Mouse (Mus musculus) adrenal gland, adult 18-20 months (tissue): ENCODE results near the gene Parp12. TPM values are rescaled to one million over a fixed set of nuclear protein-coding genes. Genes with fewer than 3 reads are reported as not detected.
A peak's percentile ranks its signal among the peaks of the same experiment; 100 is the strongest.

Source experiments
- DNase-seq, 2 experiments: peaks; one replicate each; pipeline ENCODE4 v3.0.0; 2021 to 2022; ENCODE audit warnings: low spot score in 2 of 2
- long read RNA-seq, 2 experiments: library from polyadenylated mRNA; stranded (forward); transcript quantifications; one replicate each; pipeline ENCODE4 v2.0.0; 2021
- total RNA-seq, 2 experiments: library from RNA; stranded (reverse); gene quantifications; 1 replicate in 1 of 2; 2 replicates in 1 of 2; pipeline ENCODE4 v1.2.3; 2021

The Parp12 gene
- 10 to 100 TPM; 14.4 to 16.1 TPM for total RNA-seq
- long read RNA-seq, experiment 1, transcript Parp12-201 (12 exons, 3,231 nt): major isoform, 12 of 15 reads
- long read RNA-seq, experiment 1, partial matches to known transcripts: 2 of 15 reads
- long read RNA-seq, experiment 1, other reads (novel, unspliced or antisense): 1 of 15 reads
- long read RNA-seq, experiment 2, transcript Parp12-201 (12 exons, 3,231 nt): major isoform, 33 of 36 reads
- long read RNA-seq, experiment 2, partial matches to known transcripts: 2 of 36 reads
- long read RNA-seq, experiment 2, other reads (novel, unspliced or antisense): 1 of 36 reads

DNA sequence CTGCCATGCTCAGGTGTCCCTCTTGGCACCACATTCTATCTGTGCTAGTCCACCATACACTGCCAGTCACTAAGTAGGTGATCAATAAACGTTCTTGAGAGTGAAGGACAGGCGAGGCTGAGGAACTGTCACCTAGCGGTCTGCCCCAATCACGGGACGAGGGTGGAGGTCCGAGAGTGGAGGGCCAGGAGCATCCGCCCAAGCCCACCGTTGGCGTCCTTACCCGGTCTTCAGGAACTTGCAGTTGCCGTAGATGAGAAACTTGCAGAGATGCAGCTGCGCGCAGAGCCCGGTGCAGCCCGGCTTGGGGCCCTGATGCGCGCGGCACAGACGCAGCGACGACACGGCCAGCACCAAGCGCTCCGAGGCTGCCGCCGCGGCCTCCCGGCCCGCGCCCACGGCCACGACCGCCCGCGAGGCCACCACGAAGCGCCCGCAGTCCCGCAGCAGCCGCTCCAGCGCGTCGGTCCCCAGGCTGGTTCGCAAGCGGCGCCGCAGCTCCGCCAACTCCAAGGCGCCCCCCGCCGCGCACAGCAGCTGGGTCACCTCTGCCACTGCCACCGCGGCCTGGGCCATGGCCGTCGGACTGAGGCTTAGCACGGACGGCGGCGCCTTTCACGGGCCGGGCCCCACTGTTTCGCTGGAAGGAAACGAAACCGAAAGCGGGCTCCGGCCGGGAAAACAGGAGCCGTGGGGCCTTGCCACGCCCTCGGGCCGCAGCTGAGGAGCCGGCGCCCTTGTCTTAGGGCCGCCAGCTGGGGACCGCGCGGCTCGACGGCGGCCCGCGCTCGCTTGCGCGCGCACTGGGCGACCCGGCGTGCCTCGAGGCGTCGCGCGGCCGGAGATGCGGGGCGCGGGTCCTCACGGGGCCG, at the start of gene Parp12:
Gene Parp12, minus strand, starts transcription at position 766 of the 872 bp plus-strand sequence.
- DNase-seq: peak; percentile 77 to 78

DNA sequence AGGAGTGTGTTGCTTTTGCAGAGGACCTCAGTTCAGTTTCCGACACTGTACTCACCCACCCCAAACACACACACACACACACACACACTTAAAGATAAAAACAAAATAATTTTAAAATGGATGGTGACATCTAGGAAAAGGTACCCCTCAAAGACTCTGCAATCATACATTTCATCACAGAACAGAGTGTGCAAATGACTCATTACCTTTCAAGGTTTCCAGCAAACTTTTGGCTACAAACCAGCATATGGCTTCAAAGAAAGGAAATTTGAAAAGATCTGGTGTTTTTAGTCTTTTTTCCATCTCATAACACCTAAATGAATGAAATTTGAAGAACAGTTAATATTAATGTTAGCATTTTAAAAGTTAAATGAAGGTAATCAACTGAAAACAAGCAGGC, 46.7 kb upstream of the Parp12 start:
- DNase-seq: no peak

DNA sequence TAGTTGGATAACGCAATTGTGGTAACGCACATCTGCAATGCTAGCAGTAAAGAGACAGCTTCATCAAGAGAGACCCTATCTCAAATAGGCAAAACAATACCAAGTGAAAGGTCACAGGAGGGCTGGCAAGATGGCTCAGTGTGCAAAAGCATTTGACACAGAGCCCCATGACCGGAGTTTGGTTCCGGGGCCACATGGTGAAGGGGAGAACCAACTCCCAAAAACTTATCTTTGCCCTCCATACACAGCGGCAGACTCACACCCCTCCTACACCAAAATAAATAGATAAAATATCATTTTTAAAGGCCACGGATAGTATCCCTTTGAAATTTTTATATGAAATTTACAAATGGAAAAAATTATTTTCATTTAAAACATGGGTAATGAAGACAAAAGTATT, 43.8 kb upstream of the Parp12 start:
- no peak for DNase-seq

DNA sequence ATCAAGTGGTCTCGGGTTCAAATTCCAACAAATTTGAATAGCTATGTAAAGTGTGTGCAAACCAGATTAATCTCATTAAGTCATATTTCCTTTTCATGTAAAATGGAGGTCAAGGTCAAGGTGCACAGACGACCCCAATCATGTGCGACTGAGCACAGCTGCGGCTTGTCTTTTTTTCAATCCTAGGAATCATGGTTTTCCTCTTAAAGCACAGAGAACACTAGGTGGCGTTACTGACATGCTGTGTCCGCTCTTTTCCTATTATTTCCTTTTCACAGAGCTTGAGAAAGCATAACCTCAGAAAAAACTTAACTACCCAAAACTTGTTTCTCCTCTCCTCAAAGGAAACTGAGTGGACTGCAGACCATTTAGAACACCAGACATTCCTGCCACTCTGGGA, 27.9 kb upstream of the Parp12 start:
- DNase-seq: no peak

DNA sequence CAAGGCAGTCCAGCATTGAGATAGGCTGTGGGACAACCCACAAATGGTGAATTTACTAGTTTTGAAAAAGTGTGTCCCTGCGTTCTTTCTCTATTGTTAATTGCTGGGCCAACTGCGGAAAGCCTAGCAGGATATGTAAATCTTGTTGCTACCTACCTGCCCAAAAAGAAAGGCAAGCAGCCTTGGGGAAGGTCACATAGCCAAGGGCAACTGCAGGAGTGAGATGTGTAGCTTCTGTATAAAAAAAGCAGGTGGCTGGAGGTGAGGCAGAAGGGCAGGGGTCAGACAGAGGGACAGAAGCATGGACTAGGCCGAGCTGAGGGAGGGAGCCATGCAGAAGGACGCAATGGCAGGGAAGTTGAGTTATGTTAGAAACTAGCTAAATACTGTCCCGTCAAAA, 14.4 kb upstream of the Parp12 start:
- no peak for DNase-seq

DNA sequence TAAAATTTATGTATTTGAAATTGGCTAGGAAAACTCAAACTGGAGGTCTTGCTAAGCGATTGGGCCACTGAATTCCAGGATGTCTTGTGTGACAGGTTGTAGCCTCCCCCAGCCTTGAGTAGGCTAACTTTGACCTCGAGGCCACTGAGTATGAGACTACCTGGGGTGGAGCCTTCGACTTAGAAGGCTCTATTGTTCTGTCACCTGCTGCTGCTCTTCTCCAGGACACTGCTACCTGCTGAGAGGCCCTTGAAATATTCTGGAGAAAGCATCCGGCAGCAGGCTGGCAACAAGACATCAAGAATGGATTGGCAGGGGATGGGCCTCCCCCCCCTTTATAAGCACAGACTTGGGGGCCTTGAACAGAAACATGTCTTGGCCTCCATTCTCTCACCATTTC, 13.3 kb upstream of the Parp12 start:
- no peak for DNase-seq

DNA sequence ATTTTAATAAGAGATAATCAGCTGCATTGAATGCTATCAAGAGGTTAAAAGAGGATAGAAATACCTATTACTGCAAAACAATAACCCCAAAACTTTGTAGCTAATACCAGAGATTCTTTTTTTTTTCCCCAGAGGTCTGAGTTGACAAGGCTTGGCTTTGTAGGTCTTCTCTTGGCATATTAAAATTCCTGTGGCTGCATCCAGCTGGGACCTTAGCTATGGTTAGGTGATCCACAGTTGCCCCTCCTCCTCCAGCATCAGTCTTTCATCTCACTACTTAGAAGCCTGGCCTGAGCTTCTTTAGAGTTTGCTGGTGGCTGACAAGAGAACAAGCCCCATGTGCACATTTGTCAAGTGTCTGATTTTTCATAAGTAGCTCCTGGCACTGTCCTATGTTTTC, 6.6 kb upstream of the Parp12 start:
- no peak for DNase-seq

DNA sequence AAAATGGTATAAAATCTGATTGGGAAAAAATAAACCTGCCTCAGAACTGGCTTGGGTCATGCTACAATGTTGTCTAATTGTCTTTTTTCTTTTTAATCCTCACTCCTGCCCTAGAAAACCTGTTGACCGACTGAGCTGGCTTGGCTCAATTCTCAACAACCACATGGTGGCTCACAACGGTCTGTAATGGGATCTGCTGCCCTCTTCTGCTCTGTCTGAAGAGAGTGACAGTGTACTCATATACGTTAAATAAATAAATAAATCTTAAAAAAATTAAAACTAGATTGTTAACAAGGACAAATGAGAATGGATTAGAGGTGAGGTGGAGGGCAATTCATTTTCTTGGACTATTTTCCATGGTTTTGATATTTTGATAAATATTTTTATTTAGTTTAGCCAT, 2.5 kb upstream of the Parp12 start:
- no peak for DNase-seq

DNA sequence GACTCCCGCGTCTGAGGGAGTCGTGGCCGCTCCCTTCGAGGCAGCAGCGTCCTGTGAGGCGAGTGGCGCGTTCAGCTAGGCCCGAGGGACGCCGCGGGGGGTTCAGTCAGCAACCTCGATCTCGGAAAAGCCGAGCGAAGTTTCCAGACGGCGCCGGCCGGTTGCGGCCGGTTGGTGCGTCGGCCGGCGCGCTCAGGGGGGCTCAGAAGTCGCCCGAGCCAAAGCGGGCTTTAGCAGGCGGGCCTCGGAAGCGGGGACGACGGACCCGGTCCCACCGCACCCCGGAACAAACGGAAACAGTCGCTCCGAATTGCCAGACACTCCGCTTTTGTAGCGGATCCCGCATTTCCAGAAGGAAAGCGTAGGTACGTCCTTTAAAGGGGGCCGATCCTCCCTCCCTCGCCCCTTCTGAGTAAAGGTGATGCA, 320 bp upstream of the Parp12 start:
- no peak for DNase-seq

DNA sequence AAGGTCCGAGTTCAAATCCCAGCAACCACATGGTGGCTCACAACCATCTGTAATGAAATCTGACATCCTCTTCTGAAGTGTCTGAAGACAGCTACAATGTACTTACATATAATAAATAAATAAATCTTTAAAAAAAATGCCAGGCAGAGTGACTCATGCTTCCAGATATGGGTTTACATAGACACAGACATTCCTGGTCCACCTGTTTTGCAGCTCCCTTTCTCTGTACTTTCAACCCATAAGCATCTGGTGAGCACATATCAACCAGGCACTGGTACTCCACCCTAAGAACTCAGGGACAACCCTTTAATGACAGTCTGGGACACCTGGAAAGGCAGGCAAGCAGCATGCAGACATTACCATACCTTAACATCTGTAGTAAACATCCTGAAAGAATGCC, 2.7 kb downstream of the Parp12 start:
- no peak for DNase-seq

DNA sequence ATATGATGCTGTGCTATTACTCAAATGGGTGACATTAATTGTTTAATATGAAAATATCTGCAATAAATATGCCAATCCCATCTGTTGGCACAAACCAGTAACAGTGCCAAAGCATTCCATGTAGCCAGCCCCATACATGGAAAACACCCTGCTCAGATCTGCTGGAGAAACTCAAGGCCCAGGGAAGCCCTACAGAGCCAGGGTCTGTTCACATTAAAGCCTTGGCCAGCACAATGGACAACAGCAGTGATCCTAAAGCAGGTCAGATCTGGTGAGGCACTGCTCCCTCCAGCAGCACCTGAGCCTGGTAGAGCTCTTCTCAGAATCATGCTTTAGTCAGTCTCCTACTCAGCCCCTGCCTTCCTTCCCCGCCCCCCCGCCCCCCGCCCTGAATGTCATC, 5.0 kb downstream of the Parp12 start:
- no peak for DNase-seq

DNA sequence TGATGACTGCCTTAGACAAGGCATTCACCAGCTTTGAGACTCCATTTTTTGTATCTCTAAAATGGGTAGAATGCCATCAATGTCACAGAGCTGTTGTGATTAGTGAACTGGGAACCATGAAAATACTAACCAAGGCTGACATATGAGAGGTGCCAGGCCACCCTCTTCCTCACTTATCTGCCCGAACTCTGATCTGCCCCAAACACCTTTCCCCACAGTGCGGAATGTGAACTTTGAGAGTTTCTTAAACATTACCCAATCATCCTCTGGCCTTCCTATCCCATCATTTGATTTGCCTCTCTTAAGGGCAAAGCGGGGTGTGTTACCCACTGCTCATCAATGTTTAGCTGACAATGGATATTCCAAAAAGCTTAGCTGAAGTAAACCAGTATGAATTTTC, 5.4 kb downstream of the Parp12 start:
- DNase-seq: no peak

DNA sequence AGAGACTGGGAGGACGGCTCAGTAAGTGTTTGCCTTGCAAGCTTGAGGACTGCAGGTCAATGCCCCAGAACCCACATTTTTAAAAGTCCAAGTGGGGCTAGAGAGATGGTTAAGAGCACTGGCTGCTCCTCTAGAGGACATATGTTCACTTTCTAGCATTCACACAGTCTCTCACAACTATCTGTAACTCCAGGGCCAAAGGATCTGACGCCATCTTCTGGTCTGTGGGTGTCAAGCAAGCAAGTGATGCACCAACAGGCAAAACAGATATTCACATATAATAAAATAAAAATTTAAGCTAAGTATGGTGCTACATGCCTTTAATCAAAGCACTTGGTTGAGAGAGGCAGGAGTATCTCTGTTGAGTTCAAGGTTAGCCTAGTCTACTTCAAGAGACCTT, 11.3 kb downstream of the Parp12 start:
- DNase-seq: no peak

DNA sequence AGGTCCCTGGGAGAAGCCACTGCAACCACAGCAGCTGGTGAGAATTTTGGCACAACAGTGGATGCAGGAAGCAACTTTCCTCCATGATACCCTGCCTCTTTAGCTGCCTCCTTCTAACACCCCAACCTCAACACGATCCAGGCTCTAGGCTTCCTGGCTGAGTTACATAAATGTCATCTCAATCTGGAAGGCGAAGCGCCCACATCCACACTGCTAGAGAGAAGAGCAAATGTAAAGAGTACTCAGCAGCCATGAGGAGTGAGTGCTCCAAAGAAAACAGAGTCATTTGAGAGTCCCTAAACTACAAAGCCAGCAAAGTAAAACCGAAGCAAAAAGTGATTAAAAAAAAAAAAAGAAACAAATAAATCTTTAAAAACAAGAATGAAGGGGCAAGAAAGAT, 13.5 kb downstream of the Parp12 start:
- DNase-seq: no peak

DNA sequence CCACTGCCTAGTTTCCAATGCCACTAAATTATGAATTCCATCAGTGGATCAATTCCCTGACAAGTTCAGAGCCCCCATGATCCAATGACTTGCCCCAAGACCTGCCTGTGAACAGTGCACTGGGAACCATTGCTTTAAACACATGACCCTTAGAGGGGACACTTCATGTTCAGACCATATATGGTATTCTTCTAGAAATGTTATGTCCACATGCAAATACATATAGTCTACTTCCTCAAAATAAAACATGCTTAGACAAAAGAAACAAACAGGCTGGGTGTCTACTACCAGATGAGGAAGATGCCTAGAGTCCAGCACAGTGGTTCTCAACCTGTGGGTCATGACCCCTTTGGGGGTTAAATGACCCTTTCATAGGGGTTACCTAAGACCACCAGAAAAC, 41.7 kb downstream of the Parp12 start:
- no peak for DNase-seq

DNA sequence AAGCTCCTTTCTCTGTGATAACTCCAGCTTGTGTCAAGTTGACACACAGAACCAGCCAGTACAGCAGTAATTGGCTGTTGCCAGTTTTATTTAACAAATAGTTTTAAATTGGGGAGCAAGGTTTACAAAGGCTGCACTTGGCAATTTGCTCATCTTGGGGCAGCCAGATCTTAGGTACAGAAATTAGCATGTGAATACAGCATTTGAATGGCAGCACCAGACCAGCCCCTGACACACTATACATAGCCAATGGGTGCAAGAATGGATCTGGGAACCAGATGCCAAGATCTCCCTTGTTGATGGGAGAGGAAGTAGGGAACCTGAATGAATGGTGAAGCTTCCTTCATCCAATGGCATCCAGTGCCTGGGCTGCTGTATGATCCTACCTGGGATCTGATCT, 44.0 kb downstream of the Parp12 start:
- DNase-seq: no peak

DNA sequence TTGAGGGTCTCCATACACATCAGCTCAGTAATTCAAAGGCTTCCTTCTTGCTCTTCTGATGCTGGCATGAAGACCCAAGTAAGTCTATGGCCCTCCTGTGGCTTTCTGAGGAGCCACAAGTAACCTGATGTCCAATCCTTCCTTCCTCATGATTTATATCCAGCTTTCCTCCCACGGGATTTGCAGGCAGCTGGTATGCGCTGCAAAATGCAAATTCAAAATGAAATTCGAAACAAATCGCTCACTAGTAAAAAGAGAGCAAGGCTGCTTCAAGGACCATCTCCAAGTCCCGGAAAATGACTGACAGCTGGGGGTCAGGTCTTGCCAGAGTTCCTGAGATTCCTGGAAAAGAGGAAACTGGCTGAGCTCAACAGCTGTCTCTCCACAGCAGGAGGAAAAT, 45.5 kb downstream of the Parp12 start:
- DNase-seq: no peak

DNA sequence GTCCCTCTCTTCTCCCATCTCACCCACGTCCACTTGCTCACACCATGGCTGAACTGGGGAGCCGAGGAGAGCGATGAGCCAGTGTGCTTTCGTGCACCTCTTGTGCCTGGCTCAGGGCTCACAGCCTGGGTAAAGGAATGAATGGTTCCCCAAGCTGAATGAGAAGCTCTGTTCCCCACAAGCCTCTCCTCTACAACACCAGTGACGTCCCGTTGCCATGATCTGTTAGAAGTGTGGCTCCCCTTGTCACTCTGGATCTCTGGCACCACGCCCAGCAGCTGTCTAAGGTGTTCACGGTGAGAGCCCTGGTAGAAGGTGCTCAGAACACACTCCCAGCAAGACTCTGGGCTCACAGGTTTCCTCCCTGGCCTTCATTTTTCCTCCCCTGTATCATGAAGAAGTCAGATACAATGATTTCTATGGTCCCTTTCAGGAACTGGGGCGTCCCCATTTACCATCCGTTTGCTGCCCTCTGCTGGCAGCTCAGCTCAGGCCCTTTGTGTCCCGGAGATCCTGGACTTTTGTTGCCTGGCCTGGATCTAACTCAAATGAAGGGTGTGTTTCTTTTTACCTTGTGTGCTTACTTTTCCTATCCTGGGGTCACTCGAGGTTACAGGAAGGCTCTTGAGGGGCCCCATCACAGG, 51.1 kb downstream of the Parp12 start:
- DNase-seq: peak; percentile 83 to 85

DNA sequence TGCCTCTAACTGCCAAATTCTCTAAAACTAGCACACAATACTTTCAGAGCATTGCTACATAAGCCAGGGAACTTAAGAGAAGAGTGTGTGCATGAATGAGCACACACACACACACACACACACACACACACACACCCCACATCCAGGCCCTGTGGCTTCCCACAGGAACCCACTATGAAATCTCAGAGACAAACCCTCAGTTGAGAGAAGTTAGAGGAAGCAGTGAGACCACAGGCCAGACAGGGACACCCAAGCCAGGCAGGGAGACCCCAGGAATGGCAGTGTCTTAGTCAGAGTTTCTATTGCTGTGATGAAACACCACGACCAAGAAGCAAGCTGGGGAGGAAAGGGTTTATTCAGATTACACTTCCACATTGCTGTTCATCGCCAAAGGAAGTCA, 54.6 kb downstream of the Parp12 start:
- no peak for DNase-seq

DNA sequence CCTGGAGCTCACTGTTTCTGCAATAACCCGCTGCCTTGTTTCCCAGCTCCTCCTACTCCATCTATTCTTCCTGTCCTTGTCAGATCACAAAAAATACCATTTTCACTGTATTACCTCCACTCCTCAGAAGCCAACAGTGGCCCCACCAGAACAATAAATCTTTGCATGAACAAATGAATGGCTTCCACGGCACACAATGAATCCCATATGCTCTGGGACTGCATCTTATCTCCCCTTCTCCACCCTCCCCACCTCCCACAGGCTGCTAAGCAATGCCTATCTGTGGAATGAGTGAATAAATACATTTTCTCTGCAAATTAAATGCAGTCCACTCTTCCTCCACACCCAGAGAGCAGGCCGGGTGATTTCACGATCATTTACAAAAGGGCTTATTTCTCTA, 57.0 kb downstream of the Parp12 start:
- DNase-seq: no peak

DNA sequence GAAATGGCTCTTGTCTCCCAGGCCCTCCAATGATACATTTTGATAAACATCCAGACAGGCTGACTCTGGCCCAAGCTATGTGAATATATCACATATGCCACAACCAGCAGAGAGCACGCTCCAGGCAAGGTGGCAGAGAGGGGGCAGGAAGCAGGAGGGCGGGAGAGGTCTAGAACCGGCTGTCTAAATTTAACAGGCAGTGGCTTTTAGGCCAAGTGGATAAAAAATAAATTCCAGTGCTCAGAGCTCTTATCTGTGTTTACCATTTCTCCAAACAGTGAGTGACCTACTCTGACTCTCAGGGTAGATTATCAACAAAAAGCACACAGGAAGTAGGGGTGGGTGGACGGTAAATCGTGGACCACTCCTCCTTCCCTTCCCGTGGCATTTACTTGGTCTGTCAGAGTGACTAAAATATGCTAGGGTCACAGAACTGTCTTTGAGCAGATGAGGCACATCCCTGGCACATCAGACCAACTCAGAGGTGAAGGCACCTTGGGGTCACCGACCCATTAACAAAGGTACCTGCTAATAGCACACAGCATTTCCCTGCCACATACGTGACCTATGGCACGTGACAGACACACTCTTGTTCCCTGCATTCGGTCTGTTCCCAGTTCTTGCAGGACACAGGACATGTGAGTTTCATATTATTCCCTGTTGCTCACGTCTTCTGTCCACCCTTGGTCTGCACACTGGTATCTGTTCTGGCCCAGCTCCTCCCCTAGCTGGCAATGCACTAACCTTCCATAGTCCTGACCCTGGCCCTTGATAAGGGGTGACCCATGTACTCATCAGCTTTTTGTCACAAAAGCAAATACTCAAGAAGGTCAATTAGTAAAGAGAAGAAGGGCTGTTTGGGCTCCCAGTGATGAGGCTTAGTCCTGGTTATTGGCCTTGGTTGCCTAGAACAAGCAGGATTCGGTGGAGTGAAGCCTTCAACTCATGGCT, 58.3 kb downstream of the Parp12 start:
- peak in 1 of 2 experiments; percentile 25 for DNase-seq
